Mouse (Mus musculus) myocyte (in vitro differentiated cells): ENCODE results near the gene Foxo3.

Experiments
- POLR2A ChIP-seq: IDR thresholded peaks from one replicate; pipeline ENCODE4 v1.6.1; 2011; ENCODE audit warnings: low read depth, mild to moderate bottlenecking, control low read depth, moderate library complexity; ENCODE audit not compliant: insufficient read length
- POLR2AphosphoS2 ChIP-seq: IDR thresholded peaks from one replicate; pipeline ENCODE4 v1.6.1; 2011; ENCODE audit warnings: low read depth, control low read depth; ENCODE audit not compliant: insufficient read length
- SRF ChIP-seq: IDR thresholded peaks from one replicate; pipeline ENCODE4 v1.6.1; 2011; ENCODE audit warnings: low read depth; ENCODE audit not compliant: control insufficient read depth, insufficient read length
- USF1 ChIP-seq: IDR thresholded peaks from one replicate; pipeline ENCODE4 v1.6.1; 2011; ENCODE audit warnings: low read depth, mild to moderate bottlenecking, control low read depth, moderate library complexity

GRCm38 (mm10) chr10:42203321-42204155 is 73.0 kb downstream of the Foxo3 start:
- TF ChIP-seq SRF (no peak), POLR2A (no peak), POLR2AphosphoS2 (no peak), USF1 (no peak)
